Mouse (Mus musculus): ENCODE results near the gene Tab3.

The Tab3 gene

DNA sequence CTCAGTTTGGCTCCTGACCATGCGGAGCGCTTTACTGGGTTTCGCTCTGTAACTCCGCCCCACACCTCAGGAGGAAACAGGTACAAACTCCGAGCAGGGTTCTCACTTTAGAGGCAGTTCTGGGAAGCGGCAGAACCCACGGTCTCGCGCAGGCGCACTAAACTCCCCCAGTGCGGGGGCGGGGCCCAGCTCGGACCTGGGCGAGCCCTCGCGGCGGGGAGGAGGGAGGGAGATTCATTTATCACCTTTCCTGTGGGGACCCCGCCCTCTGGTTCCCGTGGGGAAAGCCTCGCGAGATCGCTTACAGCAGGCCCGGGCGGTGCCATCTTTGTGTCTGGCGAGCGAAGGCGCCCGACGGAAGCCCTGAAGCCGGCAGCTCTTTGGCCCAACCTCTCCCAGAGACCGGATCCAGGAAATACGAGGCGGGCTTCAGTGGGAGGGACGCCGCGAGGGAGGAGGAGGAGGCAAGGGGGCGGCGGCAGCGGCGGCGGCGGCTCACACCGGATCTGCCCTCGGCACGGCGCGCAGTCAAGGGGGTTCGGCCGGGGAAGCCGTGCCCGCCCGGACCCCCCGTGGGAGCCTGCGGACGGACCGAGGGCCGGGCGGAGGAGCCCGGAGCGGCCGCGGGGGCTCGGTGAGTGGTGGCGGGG lies at the start of gene Tab3:
Gene Tab3 (plus strand): TSS at position 491 of the 650 bp plus-strand sequence.
- peak; percentile 79 for DNase-seq (ENCODE audit: low read depth, low spot score)

DNA sequence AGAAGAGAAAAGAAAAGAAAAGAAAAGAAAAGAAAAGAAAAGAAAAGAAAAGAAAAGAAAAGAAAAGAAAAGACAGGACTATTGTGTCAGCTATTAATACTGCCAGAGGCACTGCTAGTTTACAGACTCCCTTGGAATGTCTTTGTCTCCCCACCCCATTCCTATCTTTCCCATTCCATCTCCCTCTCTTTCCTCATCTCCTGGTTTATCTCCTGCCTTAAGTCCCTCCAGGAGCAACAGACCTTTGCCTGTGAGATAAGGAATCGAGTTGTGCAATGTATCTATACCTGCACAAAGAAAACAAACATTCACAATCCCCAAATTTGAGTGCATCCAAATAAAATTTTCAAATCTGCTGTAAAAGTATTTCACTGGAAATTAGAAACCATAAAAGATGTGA lies 48.3 kb upstream of the Tab3 start:
- DNase-seq (ENCODE audit: low read depth, low spot score): no peak

DNA sequence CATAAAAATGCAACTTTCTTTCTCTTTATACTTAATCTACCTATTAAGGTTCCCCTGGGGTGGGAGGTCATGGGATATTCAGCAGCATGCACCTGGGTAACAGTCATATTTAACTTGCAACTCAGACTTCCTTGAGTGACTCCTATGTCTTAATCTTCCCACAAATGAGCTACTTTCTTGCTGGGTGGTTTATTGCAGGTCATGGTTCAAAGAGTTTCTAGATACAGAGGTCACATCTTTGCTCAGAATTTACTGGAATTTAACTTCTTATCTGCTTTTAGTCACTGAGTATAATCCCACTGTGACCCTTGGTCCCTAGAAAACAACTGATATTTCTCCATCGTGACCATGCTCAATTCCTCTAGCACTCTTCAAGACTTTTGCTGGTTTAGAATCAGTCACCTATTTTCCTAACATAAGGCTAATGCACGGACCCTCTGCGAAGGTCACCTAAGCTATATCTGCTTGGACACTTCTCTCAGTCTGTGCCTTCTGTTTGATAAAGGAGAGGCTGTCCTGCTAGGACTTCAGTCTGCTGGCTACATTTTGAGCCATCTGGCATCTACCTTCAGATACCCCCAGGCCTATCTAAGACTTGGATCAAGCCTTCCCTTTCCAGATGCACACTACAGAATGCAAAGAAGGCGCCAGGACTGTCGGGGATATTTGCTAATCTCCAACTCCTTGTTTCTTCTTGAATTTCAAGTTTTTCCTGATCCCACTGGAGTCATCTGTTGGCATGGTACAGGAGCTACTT lies 47.4 kb upstream of the Tab3 start:
- no peak for DNase-seq (ENCODE audit: low read depth, low spot score)

DNA sequence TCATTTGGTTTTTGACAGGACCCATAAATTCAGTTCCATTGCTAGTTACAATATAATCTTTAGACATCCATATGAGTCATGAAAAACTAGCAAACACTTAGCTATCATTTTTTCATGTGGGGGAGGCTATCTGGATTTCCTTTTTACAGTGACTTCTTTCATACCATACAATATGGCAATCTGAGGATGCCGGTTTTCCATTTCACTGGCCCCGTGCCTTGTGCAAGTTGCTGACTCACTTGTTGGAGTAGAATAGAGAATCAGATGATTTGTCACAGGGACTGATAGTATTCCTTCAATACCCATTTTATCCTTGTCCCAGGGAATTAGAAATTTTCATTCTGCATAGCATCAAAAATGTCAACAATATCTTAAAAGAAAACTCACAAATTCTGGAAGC lies 14.9 kb upstream of the Tab3 start:
- DNase-seq (ENCODE audit: low read depth, low spot score): no peak

DNA sequence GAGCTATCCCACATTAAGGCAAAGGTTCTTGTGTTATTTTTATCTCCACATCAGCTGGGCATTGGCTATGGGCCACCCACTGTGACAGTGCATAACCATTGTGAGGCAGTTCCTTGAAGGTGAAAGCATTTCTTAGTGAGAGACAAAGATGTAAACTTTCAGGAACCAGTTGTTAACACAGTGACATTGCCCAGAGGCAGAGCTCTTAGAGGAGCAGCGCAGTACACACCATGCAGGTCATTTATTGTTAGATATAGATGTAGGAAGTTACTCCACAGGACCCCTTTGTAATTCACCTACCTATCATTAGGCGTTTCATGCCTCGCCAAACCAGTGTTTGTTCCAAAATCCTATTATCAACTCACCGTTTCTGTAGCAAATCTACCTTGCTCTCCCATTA lies 7.6 kb upstream of the Tab3 start:
- no peak for DNase-seq (ENCODE audit: low read depth, low spot score)

DNA sequence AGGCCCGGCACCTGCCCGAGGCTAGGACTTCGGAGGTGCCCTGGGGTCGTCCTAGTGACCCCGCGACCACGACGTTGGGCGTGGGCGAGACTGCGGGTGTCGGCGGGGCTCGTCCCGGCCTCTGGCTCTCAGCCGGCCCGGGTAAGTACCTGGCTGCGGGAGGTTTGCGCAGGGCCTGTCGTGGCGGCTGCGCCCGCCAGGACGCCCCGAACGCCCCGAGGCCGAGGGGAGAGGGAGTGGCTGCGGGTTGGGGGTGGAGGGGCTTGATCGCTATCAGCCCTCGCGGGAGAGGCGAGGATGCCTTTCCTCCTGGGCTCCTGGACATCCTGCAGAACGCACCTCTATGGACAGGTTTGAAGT lies 340 bp downstream of the Tab3 start:
- DNase-seq (ENCODE audit: low read depth, low spot score): no peak

DNA sequence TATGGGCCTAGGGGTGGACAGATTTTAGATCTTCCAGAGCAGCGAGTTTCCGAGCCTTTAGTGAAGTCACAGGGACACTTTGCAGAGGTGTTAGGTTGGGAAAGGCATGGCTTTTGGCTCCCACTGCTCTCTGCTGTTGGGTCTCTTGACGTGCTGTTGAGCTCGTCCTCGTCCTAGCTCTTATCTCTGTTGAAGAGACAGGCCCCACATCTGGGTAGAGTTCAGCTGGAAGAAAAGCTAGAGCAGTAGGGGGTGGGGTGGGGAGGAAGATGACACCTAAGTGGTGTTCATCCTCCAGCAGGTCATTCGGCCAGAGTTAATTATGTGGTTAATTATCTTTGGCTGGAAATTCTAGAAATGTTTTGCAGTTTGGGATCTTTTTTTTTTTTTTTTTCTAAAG lies 2.5 kb downstream of the Tab3 start:
- DNase-seq (ENCODE audit: low read depth, low spot score): no peak

DNA sequence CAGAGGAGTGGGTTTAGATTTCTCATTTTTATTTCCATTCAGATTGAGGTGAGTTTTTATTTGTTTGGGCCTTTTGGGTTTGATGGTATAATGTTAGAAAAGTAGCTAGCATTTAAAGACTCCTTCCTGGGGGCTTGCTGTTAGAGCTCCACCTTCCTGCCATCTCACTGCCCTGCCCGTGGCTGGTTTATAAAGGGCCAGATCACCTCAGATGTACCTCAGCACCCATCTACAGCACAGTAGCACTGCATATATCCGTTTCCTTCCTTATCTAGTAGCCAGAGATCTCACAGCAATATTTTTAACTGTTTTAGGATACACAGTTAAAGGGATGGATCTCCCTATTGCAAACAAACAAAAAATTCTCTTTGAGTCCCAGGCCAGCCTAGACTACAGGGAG lies 6.9 kb downstream of the Tab3 start:
- no peak for DNase-seq (ENCODE audit: low read depth, low spot score)

DNA sequence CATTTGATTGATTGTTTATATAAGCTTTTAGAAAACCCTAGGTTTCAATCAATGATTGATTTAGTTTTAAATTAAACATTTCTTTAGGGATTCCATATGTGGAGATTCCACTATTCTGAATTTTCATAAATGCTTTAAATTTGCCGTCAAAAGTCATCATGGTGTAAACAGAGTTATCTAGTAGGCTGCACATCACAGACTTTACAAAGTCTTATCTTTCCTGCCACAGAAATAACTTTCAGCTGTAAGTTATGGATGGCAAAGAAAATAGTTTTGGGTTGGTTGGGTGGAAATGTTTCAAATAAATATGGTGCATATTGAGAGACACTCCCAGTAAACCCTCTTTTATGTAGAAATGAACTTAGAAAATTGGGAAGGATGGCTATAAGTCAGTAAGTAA lies 8.7 kb downstream of the Tab3 start:
- no peak for DNase-seq (ENCODE audit: low read depth, low spot score)

DNA sequence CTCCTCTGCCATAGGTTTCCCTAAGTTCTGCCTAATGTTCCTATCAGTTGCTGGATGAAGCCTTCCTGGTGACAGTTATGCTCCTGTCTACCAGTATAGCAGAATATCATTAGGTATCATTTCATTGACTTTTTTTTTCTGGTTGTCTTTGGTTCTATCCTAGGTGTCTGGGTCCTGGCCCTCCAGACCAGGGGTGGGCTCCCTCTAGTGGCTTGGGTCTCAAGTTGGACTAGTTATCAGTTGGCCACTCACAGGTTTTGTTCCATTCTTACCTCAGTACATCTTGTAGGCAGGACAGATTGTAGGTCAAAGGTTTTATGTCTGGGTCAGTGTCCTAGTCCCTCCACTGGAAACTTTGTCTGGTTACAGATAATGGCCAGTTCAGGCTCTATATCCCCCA lies 11.8 kb downstream of the Tab3 start:
- no peak for DNase-seq (ENCODE audit: low read depth, low spot score)

DNA sequence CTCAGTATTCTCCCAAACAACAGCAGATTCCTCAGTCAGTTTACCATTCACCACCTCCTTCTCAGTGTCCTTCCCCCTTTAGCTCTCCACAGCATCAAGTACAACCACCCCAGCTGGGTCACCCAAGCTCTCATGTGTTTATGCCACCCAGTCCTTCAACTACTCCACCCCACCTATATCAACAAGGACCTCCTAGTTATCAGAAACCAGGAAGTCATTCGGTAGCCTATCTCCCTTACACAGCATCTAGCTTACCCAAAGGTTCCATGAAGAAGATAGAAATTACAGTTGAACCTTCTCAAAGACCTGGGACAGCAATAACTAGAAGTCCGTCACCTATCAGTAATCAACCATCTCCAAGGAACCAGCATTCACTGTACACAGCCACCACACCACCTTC lies 40.9 kb downstream of the Tab3 start:
- DNase-seq (ENCODE audit: low read depth, low spot score): no peak

DNA sequence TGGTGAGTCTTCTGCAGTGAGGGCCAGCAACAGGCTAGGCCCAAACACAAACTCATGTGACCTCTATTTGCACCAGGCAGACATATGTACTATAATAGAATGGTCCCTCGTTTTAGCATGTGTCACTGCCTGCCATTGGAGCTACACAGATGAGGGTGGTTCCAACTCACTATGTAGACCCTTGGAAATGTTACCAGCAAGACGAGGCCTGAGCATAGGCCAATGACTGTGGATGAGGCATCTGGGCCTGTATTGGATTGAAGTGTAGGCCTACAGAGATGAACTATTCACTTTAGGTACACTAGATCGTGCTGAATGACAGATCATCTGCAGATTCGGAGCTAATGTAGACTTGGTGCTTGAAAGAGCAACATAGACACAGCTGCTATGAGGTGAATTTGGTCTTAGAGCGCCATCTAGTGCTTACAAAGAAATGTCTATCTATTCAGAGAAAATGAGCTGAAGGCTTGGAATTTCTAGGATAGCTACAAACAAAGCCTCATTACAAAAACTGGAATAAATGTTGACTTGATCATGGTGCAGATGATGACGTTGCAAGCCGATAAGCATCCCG lies 72.5 kb downstream of the Tab3 start:
- peak; percentile 5 for DNase-seq (ENCODE audit: low read depth, low spot score)

DNA sequence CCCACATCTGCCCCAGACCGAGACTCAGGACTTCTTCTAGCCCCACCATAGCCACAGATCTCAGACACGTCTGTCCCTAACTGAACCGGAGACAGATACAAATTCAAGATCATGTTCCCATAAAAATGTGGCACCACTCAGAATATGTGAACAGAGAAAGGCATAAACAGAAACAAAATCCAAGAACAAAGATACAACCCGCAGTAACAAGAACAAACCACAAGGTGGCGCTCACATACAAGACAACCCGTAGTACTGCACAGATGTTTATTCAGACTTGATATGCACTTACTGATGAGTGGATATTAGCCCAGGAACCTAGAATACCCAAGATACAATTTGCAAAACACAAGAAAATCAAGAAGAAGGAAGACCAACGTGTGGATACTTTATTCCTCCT lies 103.0 kb downstream of the Tab3 start:
- peak; percentile 3 for DNase-seq (ENCODE audit: low read depth, low spot score)

DNA sequence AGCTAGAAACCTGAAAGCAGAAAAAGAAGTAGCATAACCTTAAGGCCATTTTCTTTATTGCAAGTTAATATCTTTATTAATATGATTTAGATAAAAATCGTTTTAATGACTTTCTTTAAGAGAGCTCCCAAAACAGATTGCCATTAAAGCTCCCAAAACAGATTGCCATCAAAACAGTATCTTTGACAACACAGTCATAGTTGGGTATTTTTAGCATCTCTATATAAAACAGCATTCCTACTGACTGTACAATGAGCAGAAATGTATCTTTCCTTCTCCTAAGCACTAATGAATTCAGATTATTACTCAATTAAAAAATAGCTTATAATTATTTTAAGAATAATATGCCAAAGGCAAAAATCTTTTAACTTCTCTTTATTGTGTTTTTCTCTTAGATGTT lies 108.3 kb downstream of the Tab3 start:
- no peak for DNase-seq (ENCODE audit: low read depth, low spot score)

DNA sequence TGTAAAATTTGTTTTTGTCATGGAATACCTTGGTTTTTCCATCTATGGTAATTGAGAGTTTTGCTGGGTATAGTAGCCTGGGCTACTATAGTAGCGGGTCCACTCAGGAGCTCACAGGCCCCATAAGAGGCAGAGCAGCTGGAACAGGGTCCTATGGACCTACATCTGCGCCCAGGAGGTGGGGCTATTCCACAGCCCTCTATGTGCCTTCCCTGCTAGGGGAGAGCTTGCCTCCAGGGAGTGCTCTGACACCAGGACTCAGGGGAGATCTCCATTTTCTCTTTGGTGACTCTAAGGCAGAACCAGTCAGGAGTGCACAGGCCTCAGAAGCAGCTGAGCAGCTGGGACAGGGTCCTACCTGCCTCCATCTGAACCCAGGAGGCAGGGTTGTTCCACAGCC lies 109.9 kb downstream of the Tab3 start:
- DNase-seq (ENCODE audit: low read depth, low spot score): no peak
